Mouse (Mus musculus) liver, embryonic 14.5 days (tissue): ENCODE results near the gene Ormdl3. TPM values are rescaled to one million over a fixed set of nuclear protein-coding genes. Genes with fewer than 3 reads are reported as not detected.
A peak's percentile ranks its signal among the peaks of the same experiment; 100 is the strongest.

Experiments used
- ATAC-seq: fragments of 200-750 bp; cut with Nextera tagmentation; 2 replicates; pipeline ENCODE4 v1.8.0; 2017; ENCODE audit warnings: moderate number of reproducible peaks, mild to moderate bottlenecking, moderate library complexity; ENCODE audit not compliant: insufficient read depth
- DNase-seq, 3 experiments: peaks; one replicate each; pipeline ENCODE4 v3.0.0-alpha.2; 2012 to 2013; ENCODE audit warnings: low read depth in 3 of 3, low spot score in 3 of 3
- H3K27ac ChIP-seq: fragments of 300-500 bp; sonication (generic); 2 replicates; pipeline ENCODE4 v1.5.1; 2014; ENCODE audit warnings: moderate library complexity, mild to moderate bottlenecking, control low read depth, inconsistent platforms
- H3K27me3 ChIP-seq: fragments of 300-500 bp; sonication (generic); 2 replicates; pipeline ENCODE4 v1.6.1; 2014; ENCODE audit warnings: mild to moderate bottlenecking, low read length, moderate library complexity; ENCODE audit not compliant: control insufficient read depth, insufficient read depth
- H3K36me3 ChIP-seq: fragments of 300-500 bp; sonication (generic); replicated peaks from 2 replicates; pipeline ENCODE4 v1.6.1; 2014; ENCODE audit warnings: low read depth; ENCODE audit not compliant: control insufficient read depth, insufficient read depth
- H3K4me1 ChIP-seq, 2 experiments: fragments of 200-500 bp in 1 of 2; fragments of 300-500 bp in 1 of 2; sonication (generic) in 1 of 2; replicated peaks; 2 replicates each; pipeline ENCODE4 v1.6.1; 2012 to 2014; ENCODE audit warnings: antibody characterized with exemption in 1 of 2, inconsistent platforms in 1 of 2, low read length in 1 of 2; ENCODE audit not compliant: control insufficient read depth in 2 of 2, insufficient read depth in 2 of 2
- H3K4me2 ChIP-seq: fragments of 300-500 bp; sonication (generic); 2 replicates; pipeline ENCODE4 v1.6.1; 2014; ENCODE audit warnings: low read depth, mild to moderate bottlenecking, control low read depth, moderate library complexity
- H3K4me3 ChIP-seq, 2 experiments: fragments of 200-500 bp in 1 of 2; fragments of 300-500 bp in 1 of 2; sonication (generic) in 1 of 2; 2 replicates each; pipeline ENCODE4 v1.5.1; 2012 to 2014; ENCODE audit warnings: low read depth in 2 of 2, low read length in 2 of 2, mild to moderate bottlenecking in 2 of 2, control low read depth in 1 of 2, inconsistent platforms in 1 of 2, moderate library complexity in 1 of 2; ENCODE audit not compliant: insufficient read depth in 1 of 2
- H3K9ac ChIP-seq: fragments of 300-500 bp; sonication (generic); replicated peaks from 2 replicates; pipeline ENCODE4 v1.6.1; 2014; ENCODE audit warnings: mild to moderate bottlenecking, control low read depth, moderate library complexity
- H3K9me3 ChIP-seq: fragments of 300-500 bp; sonication (generic); 2 replicates; pipeline ENCODE4 v1.6.1; 2016; ENCODE audit warnings: low read length, mixed read lengths; ENCODE audit not compliant: control insufficient read depth
- CTCF ChIP-seq: IDR thresholded peaks from 2 replicates; pipeline ENCODE4 v1.5.1; 2016; ENCODE audit warnings: antibody characterized with exemption, low read depth, control low read depth
- EP300 ChIP-seq: IDR thresholded peaks from 2 replicates; pipeline ENCODE4 v1.6.1; 2016; ENCODE audit warnings: antibody characterized with exemption, low read depth
- WGBS: fragments of 180-500 bp; shearing (Covaris S2); extraction: QIAGEN DNeasy Blood & Tissue Kit; methylation state at CpG from one replicate; pipeline ENCODE4 v1.1.7; 2014; ENCODE audit not compliant: insufficient replicate concordance; 5-methylcytosine and 5-hydroxymethylcytosine counted together
- polyA plus RNA-seq, 2 experiments: library from polyadenylated mRNA; depleted of rRNA in 1 of 2; stranded (reverse) in 1 of 2; unstranded in 1 of 2; fragments of >200 nt; fragmentation: Nextera tagmentation in 1 of 2; extraction: Ambion mirVana in 1 of 2; gene quantifications; 2 replicates each; pipeline versions ENCODE4 v1.2.1 to v1.2.3; 2012 to 2014

The Ormdl3 gene
- polyA plus RNA-seq, 2 experiments = 6.4 to 27.4 TPM

DNA sequence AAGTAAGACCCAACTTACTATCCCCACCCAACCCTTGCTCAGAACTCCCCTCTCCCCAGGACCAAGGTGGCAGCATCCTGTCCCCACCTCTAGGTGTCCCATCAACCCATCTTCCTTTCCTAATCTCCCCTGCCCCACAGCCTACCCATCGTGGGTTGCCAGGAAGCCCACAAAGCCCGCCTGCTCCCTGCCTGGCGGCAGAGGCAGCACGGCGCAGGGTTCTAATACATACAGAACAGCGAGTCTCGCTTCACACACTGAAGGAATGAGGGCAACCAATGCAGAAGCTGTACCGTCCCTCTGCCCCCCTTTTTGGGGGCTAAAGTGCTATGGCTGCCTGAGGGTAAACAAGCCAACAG lies 5.2 kb downstream of the Ormdl3 start:
- Histone ChIP-seq H3K4me3 (peak overlapping the region; percentile 62 to 71), H3K36me3 (peaks cover 11% of the 10 kb centered on the region), H3K27me3 (no peaks in the 10 kb centered on the region), H3K4me1 (peaks cover 41 to 65% of the 10 kb centered on the region in 2 experiments), H3K4me2 (peak overlapping the region; percentile 94), H3K9ac (peak overlapping the region; percentile 98), H3K9me3 (no peaks in the 10 kb centered on the region), H3K27ac (peak overlapping the region; percentile 99)
- 10% methylated on average over 8 of the region's 8 CpGs for WGBS
- TF ChIP-seq EP300 = no peak
- peak; percentile 54 for TF ChIP-seq CTCF
- ATAC-seq = peak; percentile 1; the same call in 1 of the 2 replicates
- DNase-seq = no peak

DNA sequence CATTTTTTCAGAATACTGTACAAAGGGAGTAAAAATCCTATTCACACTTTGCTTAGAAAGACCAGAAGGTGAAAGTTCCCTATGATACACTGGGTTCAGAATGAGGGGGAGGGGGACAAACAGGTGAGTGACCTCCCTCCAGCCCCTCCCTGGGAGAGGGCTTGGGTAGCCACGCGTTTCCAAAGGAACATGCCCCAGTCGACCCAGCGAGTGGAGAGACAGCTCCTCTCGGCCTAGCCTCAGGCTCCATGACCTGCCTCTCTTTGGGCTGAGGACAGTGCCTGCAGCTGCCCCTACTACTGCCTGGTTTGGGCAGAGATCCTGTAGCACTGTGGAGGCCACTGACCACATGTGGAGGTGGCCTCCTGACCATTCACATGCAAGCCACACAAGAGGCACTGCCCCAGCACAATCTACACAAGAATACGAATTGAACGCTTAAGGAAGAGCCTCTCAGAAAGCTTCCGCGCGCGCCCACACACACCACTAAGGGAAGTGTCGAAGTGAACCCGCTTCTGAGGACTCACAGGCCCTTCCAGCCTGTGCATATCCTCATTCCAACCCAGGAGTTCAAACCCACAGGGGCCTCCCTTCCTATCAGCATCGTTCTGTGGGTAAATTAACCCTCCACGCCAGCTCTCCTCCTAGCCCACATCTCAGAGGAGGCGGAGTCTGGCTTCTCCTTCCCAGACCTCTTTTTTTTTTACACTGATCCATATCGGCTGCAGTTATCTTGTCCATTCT lies 5.7 kb downstream of the Ormdl3 start:
- peaks cover 41 to 65% of the 10 kb centered on the region in 2 experiments for H3K4me1 ChIP-seq
- no peak for TF ChIP-seq EP300
- no peak for TF ChIP-seq CTCF
- ATAC-seq = peak; percentile 6
- H3K27ac ChIP-seq = peak overlapping the region; percentile 99
- peak overlapping the region; percentile 98 for H3K9ac ChIP-seq
- WGBS = 14% methylated on average over 17 of the region's 17 CpGs
- H3K9me3 ChIP-seq = no peaks in the 10 kb centered on the region
- H3K4me2 ChIP-seq = peak overlapping the region; percentile 94
- no peaks in the 10 kb centered on the region for H3K27me3 ChIP-seq
- DNase-seq = peak in 1 of 3 experiments; percentile 63
- H3K4me3 ChIP-seq = peak overlapping the region; percentile 62 to 71
- peaks cover 11% of the 10 kb centered on the region for H3K36me3 ChIP-seq

DNA sequence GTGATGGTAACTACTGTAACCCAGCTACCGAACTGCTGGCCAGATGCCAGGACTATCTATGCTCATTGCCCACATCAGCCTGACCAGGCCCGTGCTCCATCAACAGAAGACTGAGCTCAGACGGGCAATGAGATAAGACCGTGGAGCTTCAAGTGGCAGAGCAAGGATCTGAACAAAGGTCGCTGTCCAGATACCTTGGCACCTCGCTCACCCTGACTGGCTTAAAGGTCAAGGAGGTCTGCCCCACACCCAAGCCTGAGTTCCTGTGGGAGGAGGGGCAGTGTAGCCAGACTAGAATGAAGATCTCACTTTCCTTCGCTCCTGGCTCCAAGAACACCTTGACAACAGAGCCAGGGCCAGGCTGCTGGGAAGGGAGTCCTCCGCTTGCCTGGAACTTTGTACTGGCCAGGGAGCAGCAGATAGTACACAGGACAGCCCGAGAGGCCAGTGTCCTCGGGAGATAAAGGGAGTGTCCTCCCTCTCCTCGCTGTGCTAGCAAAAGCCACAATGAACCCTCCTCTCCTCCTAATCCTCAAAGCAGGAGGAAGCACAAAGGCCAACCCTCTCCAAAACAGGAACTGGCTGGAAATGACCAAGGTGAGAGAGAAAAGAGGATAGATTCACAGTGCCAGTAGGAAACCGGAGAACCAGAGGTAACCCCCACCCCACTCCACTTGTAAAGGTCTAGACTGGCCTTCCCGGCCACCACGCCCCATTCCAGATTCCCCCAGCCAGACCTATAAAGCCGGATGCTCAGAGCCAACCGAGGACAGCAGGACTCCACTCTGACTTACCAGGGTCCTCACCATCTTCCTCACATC lies 6.7 kb downstream of the Ormdl3 start:
- H3K4me1 ChIP-seq = peaks cover 35 to 58% of the 10 kb centered on the region in 2 experiments
- H3K4me3 ChIP-seq = peak overlapping the region; percentile 62 to 71
- 16% methylated on average over 16 of the region's 16 CpGs for WGBS

DNA sequence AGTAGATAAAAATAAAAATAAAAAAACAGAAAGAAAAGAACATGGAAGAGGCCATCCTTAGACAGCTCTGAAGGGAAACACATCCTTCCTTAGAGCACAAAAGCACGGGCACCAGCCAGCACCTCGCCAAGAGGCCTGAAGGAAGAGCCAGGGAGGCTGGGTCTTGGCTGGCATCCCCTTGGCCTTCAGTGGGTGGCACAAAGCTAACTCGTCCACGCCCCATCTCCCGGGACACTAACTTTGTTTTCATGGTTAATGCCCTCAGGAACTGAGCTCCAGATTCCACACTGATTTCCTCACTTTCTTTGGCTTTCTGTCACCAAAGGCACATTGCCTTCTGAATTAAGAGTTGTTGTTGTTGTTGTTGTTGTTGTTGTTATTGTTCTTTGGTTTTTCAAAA lies 9.4 kb downstream of the Ormdl3 start:
- TF ChIP-seq CTCF (no peak), EP300 (no peak)
- no peaks in the 10 kb centered on the region for H3K9me3 ChIP-seq
- H3K36me3 ChIP-seq = peaks cover 3% of the 10 kb centered on the region; the same call in 1 of the 2 replicates
- ATAC-seq = no peak
- no peak overlapping the region for H3K4me3 ChIP-seq
- DNase-seq = no peak
- no peak overlapping the region for H3K27ac ChIP-seq
- H3K4me1 ChIP-seq = peaks cover 15 to 34% of the 10 kb centered on the region in 2 experiments
- no peak overlapping the region for H3K9ac ChIP-seq
- 78% methylated on average over 5 of the region's 5 CpGs for WGBS
- no peak overlapping the region for H3K4me2 ChIP-seq
- H3K27me3 ChIP-seq = no peaks in the 10 kb centered on the region

More for the DNA sequence above, 6.7 kb downstream of the Ormdl3 start:
- Histone ChIP-seq H3K4me2 (peak overlapping the region; percentile 94), H3K27me3 (no peaks in the 10 kb centered on the region), H3K36me3 (peaks cover 11% of the 10 kb centered on the region), H3K9ac (peak overlapping the region; percentile 98), H3K27ac (peak overlapping the region; percentile 99), H3K9me3 (no peaks in the 10 kb centered on the region)
- TF ChIP-seq CTCF = no peak
- TF ChIP-seq EP300 = peak; percentile 72
- ATAC-seq = peak; percentile 73
- DNase-seq = peak; percentile 79 to 82 (median 82)

DNA sequence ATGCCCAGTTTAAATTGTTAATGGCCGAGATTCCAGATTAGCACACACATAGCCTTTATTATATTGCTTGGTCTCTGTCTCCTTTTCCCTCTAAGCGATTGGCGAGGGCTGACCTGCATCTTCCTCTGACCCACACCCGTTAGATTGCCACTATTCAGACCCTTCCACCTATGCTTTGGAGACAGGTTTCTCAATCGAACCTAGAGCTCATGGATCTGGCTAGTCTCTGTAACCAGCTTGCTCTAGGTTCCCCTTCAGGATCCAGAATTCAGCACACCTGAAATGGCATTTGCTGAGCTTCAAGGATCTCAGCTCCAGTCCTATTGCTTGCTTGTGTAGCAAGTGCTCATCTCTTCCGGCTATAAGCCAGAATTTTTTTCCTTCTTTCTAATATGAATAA lies 17.7 kb downstream of the Ormdl3 start:
- peaks cover 2% of the 10 kb centered on the region; the same call in 1 of the 2 replicates for H3K9me3 ChIP-seq
- H3K4me2 ChIP-seq = no peak overlapping the region
- H3K27me3 ChIP-seq = no peaks in the 10 kb centered on the region
- DNase-seq = no peak
- 60% methylated on average over 6 of the region's 6 CpGs for WGBS
- no peak overlapping the region for H3K4me3 ChIP-seq
- no peak overlapping the region for H3K9ac ChIP-seq
- H3K36me3 ChIP-seq = no peaks in the 10 kb centered on the region
- H3K4me1 ChIP-seq = no peaks in the 10 kb centered on the region
- TF ChIP-seq EP300 (no peak), CTCF (no peak)
- no peak overlapping the region for H3K27ac ChIP-seq
- ATAC-seq = no peak
